Mouse (Mus musculus) macrophage (primary cell): ENCODE data around the gene Mrpl58. TPM values are rescaled to one million over a fixed set of nuclear protein-coding genes. Genes with fewer than 3 reads are reported as not detected.
"Not testable (repeated sequence)": the region's sequence is repeated elsewhere in the genome, so short reads cannot be mapped to it uniquely, and the experiment has no call there.

ENCODE experiments used
- H3K27ac ChIP-seq: fragments of 350-480 bp; formaldehyde crosslinking; 2 replicates; pipeline ENCODE4 v1.9.0; 2021
- H3K36me3 ChIP-seq: fragments of 350-480 bp; formaldehyde crosslinking; 2 replicates; pipeline ENCODE4 v1.9.0; 2021; ENCODE audit errors: inconsistent target
- H3K4me3 ChIP-seq: fragments of 350-480 bp; formaldehyde crosslinking; 2 replicates; pipeline ENCODE4 v1.9.0; 2021; ENCODE audit errors: inconsistent target
- H3K79me2 ChIP-seq: fragments of 350-480 bp; formaldehyde crosslinking; 2 replicates; pipeline ENCODE4 v1.9.0; 2021; ENCODE audit errors: inconsistent target
- WGBS: methylation state at CpG from one replicate; pipeline ENCODE4 v1.1.7; 2026; ENCODE audit warnings: inconsistent platforms; ENCODE audit not compliant: missing documents; 5-methylcytosine and 5-hydroxymethylcytosine counted together
- polyA plus RNA-seq: library from polyadenylated mRNA; stranded (reverse); fragments of 250-400 nt; gene quantifications from 3 replicates; pipeline ENCODE4 v1.2.4, GENCODE M21; 2018; ENCODE audit warnings: inconsistent platforms

The Mrpl58 gene
- polyA plus RNA-seq, 1 experiment from 2014 or later = 33.0 TPM

- no peak overlapping the region for H3K4me3 ChIP-seq
- H3K27ac ChIP-seq = no peak overlapping the region
- H3K79me2 ChIP-seq = no peaks in the 10 kb centered on the region
- 95% methylated on average over 7 of the region's 7 CpGs for WGBS
- no peaks in the 10 kb centered on the region for H3K36me3 ChIP-seq
These were observed 46.6 kb downstream of the Mrpl58 start for GRCm38 (mm10) chr11:115450176-115450575.

- no peaks in the 10 kb centered on the region for H3K79me2 ChIP-seq
- no peak overlapping the region for H3K27ac ChIP-seq
- H3K36me3 ChIP-seq = no peaks in the 10 kb centered on the region
- H3K4me3 ChIP-seq = no peak overlapping the region
- WGBS = 42% methylated on average over 8 of the region's 8 CpGs
These were observed 48.3 kb downstream of the Mrpl58 start for GRCm38 (mm10) chr11:115451781-115452241.

DNA sequence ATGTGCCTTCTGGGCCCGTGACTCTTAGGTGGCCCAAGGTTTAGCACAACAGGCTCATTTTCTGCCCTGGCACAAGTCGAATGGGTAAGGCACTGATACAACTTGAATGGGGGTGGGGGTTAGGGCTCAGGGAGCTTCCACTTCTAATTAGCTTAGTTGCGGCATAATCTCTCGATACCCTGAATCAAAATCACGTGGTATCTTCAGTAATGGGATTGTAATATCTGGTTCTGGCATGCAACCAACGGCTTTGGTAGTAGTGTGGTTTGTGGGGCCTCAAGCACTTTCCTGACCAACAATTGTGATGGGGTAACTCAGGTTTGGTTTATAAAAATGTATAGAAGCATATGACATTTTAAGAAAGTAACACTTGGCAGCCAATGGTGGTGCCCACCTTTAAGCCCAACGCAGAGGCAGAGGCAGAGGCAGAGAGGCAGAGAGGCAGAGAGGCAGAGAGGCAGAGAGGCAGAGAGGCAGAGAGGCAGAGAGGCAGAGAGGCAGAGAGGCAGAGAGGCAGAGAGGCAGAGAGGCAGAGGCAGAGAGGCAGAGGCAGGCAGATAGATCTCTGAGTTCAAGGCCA lies 48.8 kb downstream of the Mrpl58 start:
- WGBS = 24% methylated on average over 7 of the region's 7 CpGs
- no peak overlapping the region for H3K27ac ChIP-seq
- no peak overlapping the region for H3K4me3 ChIP-seq
- no peaks in the 10 kb centered on the region for H3K36me3 ChIP-seq
- H3K79me2 ChIP-seq = no peaks in the 10 kb centered on the region

- no peaks in the 10 kb centered on the region for H3K79me2 ChIP-seq
- 93% methylated on average over 4 of the region's 4 CpGs for WGBS
- H3K27ac ChIP-seq = no peak overlapping the region
- H3K4me3 ChIP-seq = no peak overlapping the region
- H3K36me3 ChIP-seq = no peaks in the 10 kb centered on the region
These were observed 49.8 kb downstream of the Mrpl58 start for GRCm38 (mm10) chr11:115453306-115453705.

GRCm38 (mm10) chr11:115454822-115455221 lies 51.3 kb downstream of the Mrpl58 start:
- not testable (repeated sequence) for H3K4me3 ChIP-seq, H3K79me2 ChIP-seq, H3K36me3 ChIP-seq, H3K27ac ChIP-seq
- WGBS = 88% methylated on average over 6 of the region's 6 CpGs

DNA sequence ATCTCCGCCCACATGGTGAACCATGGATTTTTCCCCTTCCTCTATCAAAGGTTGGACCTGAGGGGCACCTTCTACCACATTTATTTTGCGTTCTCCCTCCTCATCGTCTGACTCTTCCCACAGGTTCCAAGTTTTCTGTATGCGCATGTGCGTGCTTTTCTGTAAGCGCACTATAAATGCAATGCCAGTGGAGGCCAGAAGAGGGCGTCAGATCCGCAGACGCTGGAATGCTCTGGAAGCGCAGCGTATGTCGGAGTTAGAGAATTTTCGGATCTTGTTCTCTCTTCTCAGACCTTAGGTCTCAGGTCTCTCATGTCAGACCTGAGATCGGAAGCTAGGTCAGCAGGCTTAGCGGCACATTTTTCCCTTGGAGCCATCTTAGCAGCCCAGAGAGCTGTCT lies 52.1 kb downstream of the Mrpl58 start:
- Histone ChIP-seq H3K36me3 (no peaks in the 10 kb centered on the region), H3K27ac (no peak overlapping the region), H3K4me3 (no peak overlapping the region), H3K79me2 (no peaks in the 10 kb centered on the region)
- 94% methylated on average over 15 of the region's 15 CpGs for WGBS

- Histone ChIP-seq H3K79me2 (no peaks in the 10 kb centered on the region), H3K27ac (no peak overlapping the region), H3K36me3 (no peaks in the 10 kb centered on the region), H3K4me3 (no peak overlapping the region)
- WGBS = 88% methylated on average over 5 of the region's 5 CpGs
These were observed 52.6 kb downstream of the Mrpl58 start for GRCm38 (mm10) chr11:115456182-115456581.

DNA sequence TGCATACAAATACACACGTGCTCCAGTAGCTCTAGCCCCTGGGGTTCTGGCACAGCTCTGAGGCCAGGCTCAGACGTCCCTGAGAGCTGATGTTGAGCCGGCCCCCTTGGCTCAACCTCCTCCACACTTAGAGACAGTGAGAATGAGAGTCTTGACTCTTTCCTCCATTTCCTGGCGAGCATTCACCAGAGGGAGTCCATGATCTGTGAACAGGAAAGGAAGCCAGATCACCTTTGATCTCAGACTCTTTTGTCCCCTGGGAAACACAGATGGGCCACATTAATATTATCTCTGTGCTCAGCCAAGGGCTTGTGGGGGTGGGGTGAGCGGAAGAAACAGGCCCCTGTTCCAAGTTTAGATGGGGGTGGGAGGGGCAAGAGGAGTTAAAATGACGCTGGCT lies 53.9 kb downstream of the Mrpl58 start:
- WGBS = 79% methylated on average over 6 of the region's 6 CpGs
- Histone ChIP-seq H3K36me3 (no peaks in the 10 kb centered on the region), H3K4me3 (no peak overlapping the region), H3K27ac (no peak overlapping the region), H3K79me2 (no peaks in the 10 kb centered on the region)

- H3K36me3 ChIP-seq = no peaks in the 10 kb centered on the region
- H3K79me2 ChIP-seq = no peaks in the 10 kb centered on the region
- 53% methylated on average over 8 of the region's 8 CpGs for WGBS
- H3K27ac ChIP-seq = no peak overlapping the region
- no peak overlapping the region for H3K4me3 ChIP-seq
These were observed 57.4 kb downstream of the Mrpl58 start for GRCm38 (mm10) chr11:115460976-115461375.

DNA sequence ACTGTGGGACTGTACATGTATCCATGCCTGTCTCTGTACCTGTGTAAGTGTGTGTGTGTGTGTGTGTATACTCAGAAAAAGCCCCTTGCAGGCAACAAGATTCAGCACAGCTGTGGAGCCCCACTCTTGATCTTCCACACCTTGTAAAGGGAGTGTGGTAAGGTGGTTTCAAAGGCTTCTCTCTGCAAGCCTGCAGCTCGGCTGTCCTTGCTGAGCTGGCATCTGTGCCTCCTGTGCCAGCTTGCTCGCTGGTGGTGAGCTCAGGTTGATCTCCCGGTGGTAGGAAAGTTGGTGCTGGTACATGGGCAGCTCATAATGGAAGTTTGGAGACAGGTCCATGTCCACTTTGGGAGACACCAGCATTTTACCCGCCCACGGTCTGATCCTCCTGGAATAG lies 58.3 kb downstream of the Mrpl58 start:
- Histone ChIP-seq H3K27ac (no peak overlapping the region), H3K36me3 (no peaks in the 10 kb centered on the region), H3K4me3 (no peak overlapping the region), H3K79me2 (no peaks in the 10 kb centered on the region)
- WGBS = 73% methylated on average over 5 of the region's 5 CpGs

Other genes with a start within 250 kb of the Mrpl58 start
- 158 to 302 TPM (median 169 TPM) in 3 replicates for gene Slc9a3r1, start 240.4 kb upstream of the Mrpl58 start, polyA plus RNA-seq
- 86.7 to 149 TPM (median 97.3 TPM) in 3 replicates for gene Tmem104, start 216.3 kb upstream of the Mrpl58 start, polyA plus RNA-seq
- 49.9 to 79.6 TPM (median 50.9 TPM) in 3 replicates for gene Nat9, start 215.9 kb upstream of the Mrpl58 start, polyA plus RNA-seq
- not detected in 3 replicates for gene Grin2c, start 136.5 kb upstream of the Mrpl58 start, polyA plus RNA-seq
- 2.3 to 6.0 TPM (median 4.3 TPM) in 3 replicates for gene Fdxr, start 126.7 kb upstream of the Mrpl58 start, polyA plus RNA-seq
- gene Fads6, start 106.1 kb upstream of the Mrpl58 start, polyA plus RNA-seq = 0.52 to 1.4 TPM (median 0.90 TPM) in 3 replicates
- gene Otop2, start 96.6 kb upstream of the Mrpl58 start, polyA plus RNA-seq = not detected in 3 replicates
- not detected in 3 replicates for gene Ush1g, start 81.7 kb upstream of the Mrpl58 start, polyA plus RNA-seq
- gene Otop3, start 69.0 kb upstream of the Mrpl58 start, polyA plus RNA-seq = not detected in 3 replicates
- not detected in 3 replicates for gene Hid1, start 36.0 kb upstream of the Mrpl58 start, polyA plus RNA-seq
- 0.06 TPM in 1 of 3 replicates, not detected in the others for gene Cdr2l, start 21.8 kb upstream of the Mrpl58 start, polyA plus RNA-seq
- gene Atp5h, start 16.2 kb downstream of the Mrpl58 start, polyA plus RNA-seq = 377 to 621 TPM (median 390 TPM) in 3 replicates
- gene Kctd2, start 16.4 kb downstream of the Mrpl58 start, polyA plus RNA-seq = 13.7 to 21.3 TPM (median 17.9 TPM) in 3 replicates
- gene Trim80, start 36.8 kb downstream of the Mrpl58 start, polyA plus RNA-seq = not detected in 3 replicates
- gene Slc16a5, start 58.7 kb downstream of the Mrpl58 start, polyA plus RNA-seq = not detected in 3 replicates
- 21.4 to 26.8 TPM (median 22.9 TPM) in 3 replicates for gene Armc7, start 71.9 kb downstream of the Mrpl58 start, polyA plus RNA-seq
- gene Nt5c, start 88.1 kb downstream of the Mrpl58 start, polyA plus RNA-seq = 54.5 to 73.7 TPM (median 60.1 TPM) in 3 replicates
- 68.8 to 166 TPM (median 152 TPM) in 3 replicates for gene Jpt1, start 110.6 kb downstream of the Mrpl58 start, polyA plus RNA-seq
- 229 to 319 TPM (median 316 TPM) in 3 replicates for gene Sumo2, start 132.5 kb downstream of the Mrpl58 start, polyA plus RNA-seq
- 11.4 to 41.8 TPM (median 14.7 TPM) in 3 replicates for gene Nup85, start 160.7 kb downstream of the Mrpl58 start, polyA plus RNA-seq
- gene Mrps7, start 200.2 kb downstream of the Mrpl58 start, polyA plus RNA-seq = 21.1 to 35.5 TPM (median 25.6 TPM) in 3 replicates
- 15.8 to 69.3 TPM (median 37.7 TPM) in 3 replicates for gene Gga3, start 200.3 kb downstream of the Mrpl58 start, polyA plus RNA-seq
- gene Mif4gd, start 209.2 kb downstream of the Mrpl58 start, polyA plus RNA-seq = 24.9 to 57.5 TPM (median 29.7 TPM) in 3 replicates
- 14.9 to 26.4 TPM (median 17.0 TPM) in 3 replicates for gene Slc25a19, start 224.5 kb downstream of the Mrpl58 start, polyA plus RNA-seq